Mouse (Mus musculus): ENCODE measurements around the gene Spef2.
"Not testable (repeated sequence)": the region's sequence is repeated elsewhere in the genome, so short reads cannot be mapped to it uniquely, and the experiment has no call there.

The Spef2 gene

DNA sequence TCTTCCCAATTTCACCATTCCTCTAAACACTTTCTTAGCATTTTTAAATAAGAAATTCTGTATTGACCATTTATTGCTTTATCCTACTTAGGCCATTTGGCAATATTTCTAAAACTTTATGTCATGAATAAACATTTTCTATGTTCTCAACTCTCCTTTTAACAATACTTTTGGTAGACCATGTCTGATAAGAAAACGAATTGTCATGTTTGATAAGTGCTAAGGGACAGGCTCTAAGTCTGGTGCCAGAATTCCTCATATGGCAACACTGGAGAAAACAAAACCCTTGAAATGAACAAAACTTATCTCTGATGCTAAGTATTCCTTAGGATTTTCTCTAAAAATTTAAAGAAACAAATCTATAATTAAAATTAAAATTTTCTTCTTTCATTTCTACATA lies 58.2 kb downstream of the Spef2 start:
- in situ Hi-C loops (cut with MboI; ENCODE audit: low pct_unique_long_range_greater_than_20kb in 1 of 2, low sequenced_read_pairs in 2 of 2, unreplicated experiment in 1 of 2) = no loop called here

DNA sequence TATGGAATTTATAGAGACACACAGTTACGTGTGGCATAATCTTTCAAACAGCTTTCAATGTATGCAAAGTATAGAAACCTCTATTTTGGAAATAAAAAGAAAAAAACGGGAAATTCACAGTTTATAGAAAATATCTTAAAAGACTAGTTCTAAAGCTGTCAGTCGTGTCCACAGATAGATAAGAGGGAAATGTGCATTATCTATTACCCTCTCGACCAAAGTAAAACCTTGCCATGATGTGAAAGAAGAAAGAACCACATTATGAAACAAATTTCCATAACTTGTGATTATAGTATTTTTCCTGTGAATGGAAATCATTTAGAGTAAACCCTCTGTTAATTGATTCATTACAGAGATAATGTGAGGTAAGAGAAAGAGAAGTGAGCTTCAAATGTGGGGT lies 65.2 kb downstream of the Spef2 start:
- in situ Hi-C loops (cut with MboI; ENCODE audit: low pct_unique_long_range_greater_than_20kb in 1 of 2, low sequenced_read_pairs in 2 of 2, unreplicated experiment in 1 of 2) = no loop called here

DNA sequence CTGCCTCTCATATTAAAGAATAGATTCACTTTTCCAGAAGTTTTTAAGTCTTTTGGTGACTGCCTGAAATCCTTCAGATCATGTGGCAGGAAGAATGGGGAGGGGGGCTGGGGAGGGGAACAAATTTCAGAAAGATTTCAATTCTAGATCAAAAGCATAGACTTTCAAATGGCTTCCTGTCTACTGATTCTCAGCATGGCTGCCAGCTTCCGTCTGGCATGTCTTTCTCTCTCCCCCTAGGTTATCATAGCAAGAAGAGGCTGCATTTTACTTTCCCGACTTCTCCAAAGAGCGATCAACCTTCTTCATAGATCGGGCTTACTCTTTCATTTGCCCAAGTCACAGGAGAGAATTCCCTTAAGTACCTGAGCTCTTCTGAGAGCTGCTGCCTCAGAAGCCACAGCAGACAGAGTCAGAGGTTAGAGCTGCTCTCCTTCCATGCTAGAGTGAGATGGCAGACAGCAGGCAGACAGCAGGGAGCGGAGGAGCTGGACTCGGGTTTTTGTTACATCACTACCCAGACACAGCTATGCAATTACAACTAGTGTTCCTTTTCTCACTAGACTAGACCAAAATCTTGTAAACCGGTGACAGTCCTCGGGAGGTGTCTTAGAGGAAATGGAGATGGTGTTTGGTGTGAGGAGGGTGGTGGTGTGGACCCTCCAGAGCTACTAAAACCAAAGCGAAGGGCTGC lies 71.2 kb downstream of the Spef2 start:
- in situ Hi-C loops (cut with MboI; ENCODE audit: low pct_unique_long_range_greater_than_20kb in 1 of 2, low sequenced_read_pairs in 2 of 2, unreplicated experiment in 1 of 2) = no loop called here

GRCm38 (mm10) chr15:9668575-9668974 lies 80.1 kb downstream of the Spef2 start:
- in situ Hi-C loops (cut with MboI; ENCODE audit: low pct_unique_long_range_greater_than_20kb in 1 of 2, low sequenced_read_pairs in 2 of 2, unreplicated experiment in 1 of 2) = no loop called here

DNA sequence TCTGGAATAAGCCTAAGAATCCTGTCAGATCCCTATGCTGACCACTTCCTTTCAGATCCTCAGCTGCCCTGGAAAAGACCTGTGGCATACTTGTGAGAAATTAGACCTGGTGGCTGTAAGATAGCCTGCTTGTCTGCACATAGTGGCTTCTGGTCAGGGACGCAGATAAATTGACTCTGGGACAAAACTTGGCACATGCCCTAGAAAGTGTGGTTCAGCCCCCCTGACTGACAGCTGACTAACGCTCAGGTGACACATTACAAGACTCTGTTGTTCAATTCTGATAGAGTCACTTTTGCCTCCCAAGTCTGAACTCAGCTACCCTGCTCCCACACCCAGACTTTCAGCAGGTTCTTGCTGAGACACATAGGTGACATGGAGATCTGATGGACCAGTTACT lies 83.7 kb downstream of the Spef2 start:
- in situ Hi-C loops (cut with MboI; ENCODE audit: low pct_unique_long_range_greater_than_20kb in 1 of 2, low sequenced_read_pairs in 2 of 2, unreplicated experiment in 1 of 2) = not testable (repeated sequence)

- in situ Hi-C loops (cut with MboI; ENCODE audit: low pct_unique_long_range_greater_than_20kb in 1 of 2, low sequenced_read_pairs in 2 of 2, unreplicated experiment in 1 of 2) = no loop called here
These were observed 87.5 kb downstream of the Spef2 start for GRCm38 (mm10) chr15:9661215-9661614.

DNA sequence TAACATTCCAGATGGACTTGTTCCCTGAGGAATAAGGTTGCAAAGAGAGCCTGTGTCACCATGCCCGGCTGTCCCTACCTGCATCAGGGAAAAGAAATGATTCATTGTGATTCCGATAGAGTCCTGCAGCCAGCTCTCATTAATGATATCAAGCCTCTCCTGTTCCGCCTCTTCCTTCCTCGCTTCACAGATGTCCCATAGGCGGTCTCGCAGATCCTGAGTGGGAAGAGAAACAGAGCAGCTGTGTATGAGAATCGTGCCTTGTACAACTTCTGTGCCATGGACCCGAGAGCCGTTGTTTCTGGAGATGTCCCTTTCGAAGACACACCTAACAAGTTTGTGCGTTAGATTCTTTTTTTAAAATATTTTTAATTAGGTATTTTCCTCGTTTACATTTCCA lies 114.2 kb downstream of the Spef2 start:
- in situ Hi-C loops (cut with MboI; ENCODE audit: low pct_unique_long_range_greater_than_20kb in 1 of 2, low sequenced_read_pairs in 2 of 2, unreplicated experiment in 1 of 2) = no loop called here

DNA sequence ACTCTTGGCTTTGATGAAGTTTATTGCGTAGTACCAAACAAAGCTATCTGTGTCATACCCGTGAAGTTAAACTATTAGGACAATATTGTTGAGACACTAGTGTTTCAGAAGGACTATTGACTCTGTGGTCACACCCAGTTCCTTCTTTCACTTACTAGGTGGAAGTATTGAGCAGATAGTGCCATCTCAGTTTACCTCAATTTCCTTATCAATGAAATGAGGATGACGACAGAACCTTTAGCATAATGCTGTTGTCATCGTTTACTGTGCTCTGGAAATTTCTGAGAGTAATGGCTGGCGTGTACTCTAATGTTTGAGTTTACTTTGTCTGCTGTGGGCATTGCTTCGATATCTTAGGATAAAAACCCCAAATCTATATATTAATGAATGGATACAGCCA lies 117.0 kb downstream of the Spef2 start:
- in situ Hi-C loops (cut with MboI; ENCODE audit: low pct_unique_long_range_greater_than_20kb in 1 of 2, low sequenced_read_pairs in 2 of 2, unreplicated experiment in 1 of 2) = no loop called here

- in situ Hi-C loops (cut with MboI; ENCODE audit: low pct_unique_long_range_greater_than_20kb in 1 of 2, low sequenced_read_pairs in 2 of 2, unreplicated experiment in 1 of 2) = no loop called here
These were observed 119.0 kb downstream of the Spef2 start for GRCm38 (mm10) chr15:9629660-9630059.

- in situ Hi-C loops (cut with MboI; ENCODE audit: low pct_unique_long_range_greater_than_20kb in 1 of 2, low sequenced_read_pairs in 2 of 2, unreplicated experiment in 1 of 2) = no loop called here
These were observed 124.0 kb downstream of the Spef2 start for GRCm38 (mm10) chr15:9624619-9625018.

DNA sequence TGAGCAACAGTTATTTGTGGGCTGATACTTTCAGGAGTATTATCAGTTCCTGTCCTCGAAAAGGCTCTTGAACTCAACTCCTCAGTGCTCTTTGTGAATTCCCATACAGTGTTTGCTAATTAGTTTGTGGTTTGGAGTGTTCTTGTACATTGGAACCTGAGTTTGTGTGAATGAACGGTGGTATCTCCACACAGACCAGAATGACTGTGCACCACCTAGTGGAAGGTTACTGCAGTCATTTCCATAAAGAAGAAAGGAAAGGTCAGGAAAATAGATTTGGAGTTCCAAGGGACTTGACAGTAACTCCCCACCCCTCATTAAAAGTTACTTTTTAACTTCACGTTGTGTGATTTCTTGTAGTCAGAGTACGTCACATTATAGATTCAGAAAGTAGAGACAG lies 140.5 kb downstream of the Spef2 start:
- in situ Hi-C loops (cut with MboI; ENCODE audit: low pct_unique_long_range_greater_than_20kb in 1 of 2, low sequenced_read_pairs in 2 of 2, unreplicated experiment in 1 of 2) = no loop called here

DNA sequence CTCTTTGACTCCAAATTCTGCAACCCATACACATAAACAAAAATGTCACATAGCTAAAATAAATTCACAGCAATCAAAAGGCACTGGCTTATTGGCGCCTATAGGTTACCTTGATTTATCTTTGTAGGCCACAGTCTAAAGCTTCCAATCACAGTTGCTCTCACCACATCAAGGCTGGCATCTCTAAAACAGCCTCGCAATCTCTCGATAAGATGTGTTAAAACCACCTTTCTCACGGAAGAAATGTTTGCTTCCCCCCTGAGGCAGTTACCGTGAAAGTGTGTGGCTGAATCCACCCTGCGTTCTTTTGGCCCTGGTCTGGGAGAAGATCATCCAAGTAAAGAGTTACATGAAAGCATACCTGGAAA lies 148.6 kb downstream of the Spef2 start:
- in situ Hi-C loops (cut with MboI; ENCODE audit: low pct_unique_long_range_greater_than_20kb in 1 of 2, low sequenced_read_pairs in 2 of 2, unreplicated experiment in 1 of 2) = no loop called here

GRCm38 (mm10) chr15:9599382-9600087 lies 149.1 kb downstream of the Spef2 start:
- in situ Hi-C loops (cut with MboI; ENCODE audit: low pct_unique_long_range_greater_than_20kb in 1 of 2, low sequenced_read_pairs in 2 of 2, unreplicated experiment in 1 of 2) = no loop called here

DNA sequence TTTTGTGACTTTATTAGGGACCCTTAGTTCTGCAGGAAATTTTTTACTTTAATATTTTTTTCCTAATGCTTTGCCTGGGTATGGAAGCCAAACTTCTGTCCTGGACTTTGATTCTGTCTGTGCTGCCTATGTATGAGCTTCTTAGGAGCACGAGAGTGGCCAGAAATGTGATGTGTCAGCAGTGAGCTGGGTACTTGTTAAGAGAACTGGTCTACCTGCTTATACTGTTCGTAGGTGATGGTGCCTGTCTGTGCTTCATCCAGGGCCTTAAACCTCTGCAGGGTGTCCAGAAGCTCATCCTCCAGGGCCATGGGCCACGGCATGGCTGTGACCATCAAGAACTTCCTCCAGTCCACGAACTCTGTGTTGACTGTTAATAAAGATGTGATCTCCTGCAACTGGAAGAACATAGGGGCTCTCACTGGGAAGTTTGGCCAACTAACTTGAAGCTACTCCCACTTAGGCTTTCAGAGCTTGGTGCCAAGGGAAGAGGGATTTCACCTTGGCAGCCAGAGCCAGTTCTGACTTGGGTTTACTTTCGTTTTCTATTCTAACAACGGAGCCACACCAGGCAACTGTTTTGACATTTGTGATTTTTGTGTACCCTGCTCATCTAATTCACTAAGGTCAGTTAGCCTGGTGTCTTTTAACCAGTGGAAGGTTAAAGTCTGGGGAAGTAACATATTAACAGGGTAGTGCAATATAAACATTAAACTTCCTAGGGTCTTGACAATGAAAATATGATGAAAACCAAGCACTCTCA lies 152.2 kb downstream of the Spef2 start:
- in situ Hi-C loops (cut with MboI; ENCODE audit: low pct_unique_long_range_greater_than_20kb in 1 of 2, low sequenced_read_pairs in 2 of 2, unreplicated experiment in 1 of 2) = no loop called here

GRCm38 (mm10) chr15:9589939-9590338 lies 158.7 kb downstream of the Spef2 start:
- in situ Hi-C loops (cut with MboI; ENCODE audit: low pct_unique_long_range_greater_than_20kb in 1 of 2, low sequenced_read_pairs in 2 of 2, unreplicated experiment in 1 of 2) = no loop called here

- in situ Hi-C loops (cut with MboI; ENCODE audit: low pct_unique_long_range_greater_than_20kb in 1 of 2, low sequenced_read_pairs in 2 of 2, unreplicated experiment in 1 of 2) = no loop called here
These were observed 168.0 kb downstream of the Spef2 start for GRCm38 (mm10) chr15:9580470-9581280.

GRCm38 (mm10) chr15:9577303-9577702 lies 171.4 kb downstream of the Spef2 start:
- in situ Hi-C loops (cut with MboI; ENCODE audit: low pct_unique_long_range_greater_than_20kb in 1 of 2, low sequenced_read_pairs in 2 of 2, unreplicated experiment in 1 of 2) = no loop called here

- in situ Hi-C loops (cut with MboI; ENCODE audit: low pct_unique_long_range_greater_than_20kb in 1 of 2, low sequenced_read_pairs in 2 of 2, unreplicated experiment in 1 of 2) = no loop called here
These were observed 173.9 kb downstream of the Spef2 start for GRCm38 (mm10) chr15:9574796-9575195.

- in situ Hi-C loops (cut with MboI; ENCODE audit: low pct_unique_long_range_greater_than_20kb in 1 of 2, low sequenced_read_pairs in 2 of 2, unreplicated experiment in 1 of 2) = no loop called here
These were observed 175.3 kb downstream of the Spef2 start for GRCm38 (mm10) chr15:9573361-9573760.
